Mouse (Mus musculus) hindbrain, embryonic 16.5 days (tissue): ENCODE measurements around the gene Larp6. TPM values are rescaled to one million over a fixed set of nuclear protein-coding genes. Genes with fewer than 3 reads are reported as not detected.

Experiments
- ATAC-seq: fragments of 200-750 bp; cut with Nextera tagmentation; 2 replicates; pipeline ENCODE4 v1.8.0; 2017; ENCODE audit warnings: moderate TSS enrichment, moderate library complexity
- H3K27ac ChIP-seq: fragments of 300-500 bp; sonication (generic); 2 replicates; pipeline ENCODE4 v1.5.1; 2014; ENCODE audit warnings: low read depth, mild to moderate bottlenecking, control low read depth, low read length, moderate library complexity
- H3K27me3 ChIP-seq: fragments of 300-500 bp; sonication (generic); replicated peaks from 2 replicates; pipeline ENCODE4 v1.6.1; 2014; ENCODE audit warnings: low read length; ENCODE audit not compliant: control insufficient read depth, insufficient read depth
- H3K36me3 ChIP-seq: fragments of 300-500 bp; sonication (generic); 2 replicates; pipeline ENCODE4 v1.6.1; 2014; ENCODE audit warnings: mild to moderate bottlenecking, low read length, moderate library complexity, mixed read lengths; ENCODE audit not compliant: control insufficient read depth, insufficient read depth
- H3K4me1 ChIP-seq: fragments of 300-500 bp; sonication (generic); 2 replicates; pipeline ENCODE4 v1.6.1; 2014; ENCODE audit warnings: low read depth, low read length; ENCODE audit not compliant: control insufficient read depth, insufficient read depth
- H3K4me2 ChIP-seq: fragments of 300-500 bp; sonication (generic); 2 replicates; pipeline ENCODE4 v1.6.1; 2014; ENCODE audit warnings: mild to moderate bottlenecking, low read length, control low read depth, moderate library complexity
- H3K4me3 ChIP-seq: fragments of 300-500 bp; sonication (generic); 2 replicates; pipeline ENCODE4 v1.5.1; 2014; ENCODE audit warnings: mild to moderate bottlenecking, low read length, control low read depth, moderate library complexity
- H3K9ac ChIP-seq: fragments of 300-500 bp; sonication (generic); 2 replicates; pipeline ENCODE4 v1.6.1; 2014; ENCODE audit warnings: low read depth, mild to moderate bottlenecking, control low read depth, low read length, moderate library complexity
- H3K9me3 ChIP-seq: fragments of 300-500 bp; sonication (generic); 2 replicates; pipeline ENCODE4 v1.6.1; 2014; ENCODE audit warnings: mild to moderate bottlenecking, low read length, moderate library complexity; ENCODE audit not compliant: control insufficient read depth
- WGBS: fragments of 180-500 bp; shearing (Covaris S2); extraction: QIAGEN DNeasy Blood & Tissue Kit; methylation state at CpG from one replicate; pipeline ENCODE4 v1.1.7; 2014; 5-methylcytosine and 5-hydroxymethylcytosine counted together
- polyA plus RNA-seq: library from polyadenylated mRNA; unstranded; fragments of >200 nt; fragmentation: Nextera tagmentation; extraction: Ambion mirVana; gene quantifications from 2 replicates; pipeline ENCODE4 v1.2.1, GENCODE M21; 2015

The Larp6 gene
- polyA plus RNA-seq, 1 experiment from 2014 or later = 25.2 TPM

- no peaks in the 10 kb centered on the region for H3K4me1 ChIP-seq
- no peak overlapping the region for H3K4me2 ChIP-seq
- H3K27me3 ChIP-seq = no peaks in the 10 kb centered on the region
- H3K9ac ChIP-seq = no peak overlapping the region
- no peak overlapping the region for H3K4me3 ChIP-seq
- H3K9me3 ChIP-seq = no peaks in the 10 kb centered on the region
- H3K27ac ChIP-seq = peak overlapping the region; percentile 48; the same call in 1 of the 2 replicates
- no peaks in the 10 kb centered on the region for H3K36me3 ChIP-seq
- 68% methylated on average over 10 of the region's 10 CpGs for WGBS
- ATAC-seq = no peak
These were observed 46.7 kb downstream of the Larp6 start for GRCm38 (mm10) chr9:60759436-60760007.

GRCm38 (mm10) chr9:60765181-60765580 lies 52.4 kb downstream of the Larp6 start:
- H3K27me3 ChIP-seq = no peaks in the 10 kb centered on the region
- no peak overlapping the region for H3K27ac ChIP-seq
- no peaks in the 10 kb centered on the region; the same call in 1 of the 2 replicates for H3K4me1 ChIP-seq
- H3K4me2 ChIP-seq = no peak overlapping the region
- no peak for ATAC-seq
- no peaks in the 10 kb centered on the region for H3K9me3 ChIP-seq
- 57% methylated on average over 2 of the region's 2 CpGs for WGBS
- H3K4me3 ChIP-seq = no peak overlapping the region
- no peaks in the 10 kb centered on the region for H3K36me3 ChIP-seq
- H3K9ac ChIP-seq = no peak overlapping the region

- H3K27ac ChIP-seq = 0 out of 2 replicates have a peak overlapping the region, but pooled peaks have one; percentile 23
These were observed 55.6 kb downstream of the Larp6 start for GRCm38 (mm10) chr9:60768393-60768792.

GRCm38 (mm10) chr9:60769711-60770111 lies 56.9 kb downstream of the Larp6 start:
- Histone ChIP-seq H3K27ac (no peak overlapping the region), H3K9ac (no peak overlapping the region), H3K36me3 (no peaks in the 10 kb centered on the region)

More at GRCm38 (mm10) chr9:60768393-60768792, 55.6 kb downstream of the Larp6 start:
- Histone ChIP-seq H3K36me3 (no peaks in the 10 kb centered on the region), H3K9ac (no peak overlapping the region), H3K4me2 (peak overlapping the region; percentile 15; the same call in 1 of the 2 replicates), H3K9me3 (peaks cover 4% of the 10 kb centered on the region; the same call in 1 of the 2 replicates), H3K4me1 (no peaks in the 10 kb centered on the region; the same call in 1 of the 2 replicates), H3K4me3 (no peak overlapping the region), H3K27me3 (no peaks in the 10 kb centered on the region)
- no peak for ATAC-seq
- WGBS = 52% methylated on average over 9 of the region's 9 CpGs

GRCm38 (mm10) chr9:60773713-60774112 lies 60.9 kb downstream of the Larp6 start:
- Histone ChIP-seq H3K36me3 (no peaks in the 10 kb centered on the region), H3K9me3 (peaks cover 4% of the 10 kb centered on the region; the same call in 1 of the 2 replicates), H3K4me1 (no peaks in the 10 kb centered on the region), H3K27ac (no peak overlapping the region), H3K9ac (no peak overlapping the region), H3K4me3 (no peak overlapping the region), H3K27me3 (no peaks in the 10 kb centered on the region), H3K4me2 (no peak overlapping the region)
- 91% methylated on average over 2 of the region's 2 CpGs for WGBS
- no peak for ATAC-seq

More at GRCm38 (mm10) chr9:60769711-60770111, 56.9 kb downstream of the Larp6 start:
- no peak overlapping the region for H3K4me3 ChIP-seq
- no peaks in the 10 kb centered on the region; the same call in 1 of the 2 replicates for H3K4me1 ChIP-seq
- WGBS = 74% methylated on average over 6 of the region's 6 CpGs
- peaks cover 4% of the 10 kb centered on the region; the same call in 1 of the 2 replicates for H3K9me3 ChIP-seq
- H3K4me2 ChIP-seq = no peak overlapping the region
- H3K27me3 ChIP-seq = no peaks in the 10 kb centered on the region
- ATAC-seq = no peak

GRCm38 (mm10) chr9:60776899-60777298 lies 64.1 kb downstream of the Larp6 start:
- Histone ChIP-seq H3K36me3 (no peaks in the 10 kb centered on the region), H3K9me3 (peaks cover 4% of the 10 kb centered on the region; the same call in 1 of the 2 replicates), H3K4me3 (no peak overlapping the region), H3K27ac (no peak overlapping the region), H3K27me3 (no peaks in the 10 kb centered on the region), H3K4me2 (no peak overlapping the region), H3K9ac (no peak overlapping the region), H3K4me1 (no peaks in the 10 kb centered on the region)
- no peak for ATAC-seq
- WGBS = 84% methylated on average over 9 of the region's 9 CpGs

- Histone ChIP-seq H3K36me3 (no peaks in the 10 kb centered on the region), H3K9me3 (no peaks in the 10 kb centered on the region), H3K9ac (no peak overlapping the region), H3K27me3 (no peaks in the 10 kb centered on the region), H3K27ac (no peak overlapping the region), H3K4me3 (no peak overlapping the region), H3K4me2 (no peak overlapping the region), H3K4me1 (no peaks in the 10 kb centered on the region)
- ATAC-seq = no peak
- 79% methylated on average over 9 of the region's 9 CpGs for WGBS
These were observed 69.4 kb downstream of the Larp6 start for GRCm38 (mm10) chr9:60782057-60782789.

GRCm38 (mm10) chr9:60785069-60785468 lies 72.3 kb downstream of the Larp6 start:
- Histone ChIP-seq H3K27ac (no peak overlapping the region), H3K9ac (no peak overlapping the region), H3K36me3 (no peaks in the 10 kb centered on the region), H3K4me1 (no peaks in the 10 kb centered on the region), H3K4me2 (no peak overlapping the region), H3K9me3 (no peaks in the 10 kb centered on the region), H3K4me3 (no peak overlapping the region), H3K27me3 (no peaks in the 10 kb centered on the region)
- ATAC-seq = no peak
- WGBS = 63% methylated on average over 4 of the region's 4 CpGs

- Histone ChIP-seq H3K36me3 (no peaks in the 10 kb centered on the region), H3K4me3 (no peak overlapping the region), H3K27ac (no peak overlapping the region), H3K4me1 (no peaks in the 10 kb centered on the region), H3K9me3 (no peaks in the 10 kb centered on the region), H3K4me2 (no peak overlapping the region), H3K9ac (no peak overlapping the region), H3K27me3 (no peaks in the 10 kb centered on the region)
- 23% methylated on average over 2 of the region's 2 CpGs for WGBS
- no peak for ATAC-seq
These were observed 74.8 kb downstream of the Larp6 start for GRCm38 (mm10) chr9:60787517-60788110.
